Mouse (Mus musculus): ENCODE data around the gene Gnb1l. TPM values are rescaled to one million over a fixed set of nuclear protein-coding genes. Genes with fewer than 3 reads are reported as not detected.
A peak's percentile ranks its signal among the peaks of the same experiment; 100 is the strongest.

Gnb1l gene
- polyA plus RNA-seq, 1 experiment = 13.7 TPM

DNA sequence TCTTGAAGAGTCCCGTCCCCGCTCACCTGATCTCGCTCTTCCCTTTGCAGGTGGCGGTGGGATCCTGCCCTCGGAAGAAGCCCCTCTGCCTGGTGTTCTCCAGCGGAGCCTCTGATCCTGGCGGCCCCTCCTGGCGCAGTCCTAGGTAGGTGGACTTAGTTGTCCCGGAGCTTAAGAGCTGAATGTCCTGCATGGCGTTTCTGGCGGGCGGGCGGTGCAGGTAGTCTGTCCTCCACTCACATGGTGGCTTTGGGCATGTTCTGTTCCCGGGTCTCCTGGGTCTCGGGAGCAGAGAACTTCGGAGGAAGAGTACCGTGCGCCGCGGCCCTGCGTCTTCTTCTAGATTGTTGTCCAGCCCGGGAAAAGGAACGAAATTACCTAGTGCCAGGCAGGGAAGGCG is 483 bp downstream of the Gnb1l start:
- TF ChIP-seq EP300 (IDR thresholded peaks at IDR 0.05; ENCODE audit: insufficient read depth, low read depth, low read length) (no peak), CTCF (IDR thresholded peaks at IDR 0.05; ENCODE audit: low read depth, low read length) (no peak), POLR2A (IDR thresholded peaks at IDR 0.05; ENCODE audit: insufficient read depth, low read length) (no peak)
- 0 out of 2 replicates have a peak overlapping the region, but pooled peaks have one; percentile 0 for H3K27ac ChIP-seq (ENCODE audit: insufficient read depth, low read length)
- H3K4me1 ChIP-seq (ENCODE audit: control insufficient read depth, insufficient read depth, low read length) = peaks cover 6% of the 10 kb centered on the region

GRCm38 (mm10) chr16:18501531-18501930 is 3.0 kb downstream of the Gnb1l start:
- H3K9me3 ChIP-seq (replicated peaks; ENCODE audit: control insufficient read depth, insufficient read depth, low read length, poor library complexity, severe bottlenecking) = no peaks in the 10 kb centered on the region
- no peak overlapping the region for H3K27ac ChIP-seq (ENCODE audit: insufficient read depth, low read length)
- no peak overlapping the region for H3K4me3 ChIP-seq (ENCODE audit: low read depth, low read length)
- peaks cover 6% of the 10 kb centered on the region for H3K4me1 ChIP-seq (ENCODE audit: control insufficient read depth, insufficient read depth, low read length)
- H3K9ac ChIP-seq (ENCODE audit: low read depth, poor library complexity, severe bottlenecking) = no peak overlapping the region
- H3K27me3 ChIP-seq (ENCODE audit: control insufficient read depth, insufficient read depth, low read length, poor library complexity, severe bottlenecking) = no peaks in the 10 kb centered on the region
- no peak for TF ChIP-seq POLR2A (IDR thresholded peaks at IDR 0.05; ENCODE audit: insufficient read depth, low read length)
- TF ChIP-seq CTCF (IDR thresholded peaks at IDR 0.05; ENCODE audit: low read depth, low read length) = no peak
- no peak for TF ChIP-seq EP300 (IDR thresholded peaks at IDR 0.05; ENCODE audit: insufficient read depth, low read depth, low read length)
- H3K36me3 ChIP-seq (ENCODE audit: control insufficient read depth, insufficient read depth, low read length, poor library complexity, severe bottlenecking) = peaks cover 11% of the 10 kb centered on the region

More for the DNA sequence above, 483 bp downstream of the Gnb1l start:
- H3K36me3 ChIP-seq (ENCODE audit: control insufficient read depth, insufficient read depth, low read length, poor library complexity, severe bottlenecking) = peaks cover 11% of the 10 kb centered on the region
- no peaks in the 10 kb centered on the region for H3K27me3 ChIP-seq (ENCODE audit: control insufficient read depth, insufficient read depth, low read length, poor library complexity, severe bottlenecking)
- H3K9ac ChIP-seq (ENCODE audit: low read depth, poor library complexity, severe bottlenecking) = peak overlapping the region; percentile 80
- no peaks in the 10 kb centered on the region for H3K9me3 ChIP-seq (replicated peaks; ENCODE audit: control insufficient read depth, insufficient read depth, low read length, poor library complexity, severe bottlenecking)
- peak overlapping the region; percentile 85 for H3K4me3 ChIP-seq (ENCODE audit: low read depth, low read length)

DNA sequence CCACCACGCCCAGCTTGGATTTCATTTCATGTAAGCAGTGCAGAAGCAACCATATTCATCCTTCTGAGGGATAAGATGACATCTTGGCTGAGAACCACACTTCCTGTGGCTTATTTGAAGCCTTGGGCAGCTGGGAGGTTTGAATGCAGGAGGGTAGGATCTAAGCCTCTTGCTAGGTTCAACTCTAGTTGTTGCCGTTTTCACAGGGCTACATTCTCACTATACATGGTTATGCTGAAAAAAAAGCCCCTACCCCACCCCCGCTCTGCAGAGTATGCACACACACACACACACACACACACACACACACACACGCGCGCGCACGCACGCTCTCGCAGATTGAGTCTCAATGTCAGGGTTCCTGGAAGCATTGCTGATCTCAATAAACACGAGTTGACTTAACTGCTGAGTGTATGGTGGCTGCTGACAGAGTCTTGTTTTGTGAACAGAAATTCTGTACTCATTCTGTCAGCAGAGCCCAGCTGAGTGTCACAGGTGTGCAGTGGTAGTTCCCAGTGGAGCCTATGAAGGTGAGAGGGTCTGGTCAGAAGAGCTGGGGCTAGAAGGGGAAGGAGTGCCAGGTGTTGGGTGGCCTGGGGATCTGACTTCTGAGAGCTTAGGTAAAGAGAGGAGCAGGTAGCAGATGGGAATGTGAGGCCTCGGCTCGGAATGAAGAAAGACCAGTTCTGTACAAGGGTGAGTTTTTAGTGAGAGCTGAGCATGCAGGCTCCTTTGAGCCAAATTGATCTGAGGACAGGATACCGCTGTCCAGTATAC is 5.2 kb downstream of the Gnb1l start:
- Histone ChIP-seq H3K27me3 (ENCODE audit: control insufficient read depth, insufficient read depth, low read length, poor library complexity, severe bottlenecking) (no peaks in the 10 kb centered on the region), H3K27ac (ENCODE audit: insufficient read depth, low read length) (no peak overlapping the region), H3K36me3 (ENCODE audit: control insufficient read depth, insufficient read depth, low read length, poor library complexity, severe bottlenecking) (peaks cover 11% of the 10 kb centered on the region), H3K4me1 (ENCODE audit: control insufficient read depth, insufficient read depth, low read length) (peaks cover 6% of the 10 kb centered on the region), H3K9me3 (replicated peaks; ENCODE audit: control insufficient read depth, insufficient read depth, low read length, poor library complexity, severe bottlenecking) (no peaks in the 10 kb centered on the region), H3K4me3 (ENCODE audit: low read depth, low read length) (no peak overlapping the region), H3K9ac (ENCODE audit: low read depth, poor library complexity, severe bottlenecking) (no peak overlapping the region)
- no peak for TF ChIP-seq EP300 (IDR thresholded peaks at IDR 0.05; ENCODE audit: insufficient read depth, low read depth, low read length)
- TF ChIP-seq CTCF (IDR thresholded peaks at IDR 0.05; ENCODE audit: low read depth, low read length) = no peak
- no peak for TF ChIP-seq POLR2A (IDR thresholded peaks at IDR 0.05; ENCODE audit: insufficient read depth, low read length)

DNA sequence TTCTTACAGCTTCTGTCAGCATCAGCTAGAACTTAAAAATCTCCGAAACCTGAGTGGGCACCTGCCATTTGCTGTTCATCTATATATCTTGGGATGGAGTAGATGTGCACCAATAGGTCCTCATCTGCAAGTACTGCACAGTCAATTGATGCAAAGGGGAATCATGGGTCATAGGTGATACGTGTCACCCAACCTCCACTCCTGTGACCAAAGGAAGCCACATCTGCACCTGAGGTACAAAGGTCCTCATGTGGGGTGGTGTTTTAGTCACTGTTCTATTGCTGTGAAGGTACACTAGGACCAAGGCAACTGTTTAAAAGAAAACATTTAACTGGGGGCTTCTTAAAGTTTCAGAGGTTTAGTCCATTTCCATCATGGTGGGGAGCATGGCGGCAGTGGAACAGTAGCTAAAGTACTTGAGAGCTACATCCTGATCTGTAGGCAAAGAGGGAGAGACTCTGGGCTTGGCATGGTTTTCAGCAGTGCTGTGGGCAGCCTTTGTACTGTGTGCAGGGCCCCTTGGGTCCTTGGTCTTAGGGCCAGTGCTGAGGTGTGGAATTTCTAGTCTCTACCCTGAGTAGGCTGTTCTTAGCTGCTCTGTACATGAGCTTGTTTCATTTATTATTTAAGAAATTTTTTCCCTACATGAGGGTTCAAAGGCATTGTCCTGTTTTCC is 8.1 kb downstream of the Gnb1l start:
- no peak overlapping the region for H3K27ac ChIP-seq (ENCODE audit: insufficient read depth, low read length)
- H3K4me1 ChIP-seq (ENCODE audit: control insufficient read depth, insufficient read depth, low read length) = no peaks in the 10 kb centered on the region
- TF ChIP-seq CTCF (IDR thresholded peaks at IDR 0.05; ENCODE audit: low read depth, low read length) (no peak), EP300 (IDR thresholded peaks at IDR 0.05; ENCODE audit: insufficient read depth, low read depth, low read length) (no peak), POLR2A (IDR thresholded peaks at IDR 0.05; ENCODE audit: insufficient read depth, low read length) (no peak)
- no peak overlapping the region for H3K9ac ChIP-seq (ENCODE audit: low read depth, poor library complexity, severe bottlenecking)
- H3K36me3 ChIP-seq (ENCODE audit: control insufficient read depth, insufficient read depth, low read length, poor library complexity, severe bottlenecking) = peaks cover 7% of the 10 kb centered on the region
- no peaks in the 10 kb centered on the region for H3K27me3 ChIP-seq (ENCODE audit: control insufficient read depth, insufficient read depth, low read length, poor library complexity, severe bottlenecking)
- H3K9me3 ChIP-seq (replicated peaks; ENCODE audit: control insufficient read depth, insufficient read depth, low read length, poor library complexity, severe bottlenecking) = no peaks in the 10 kb centered on the region
- H3K4me3 ChIP-seq (ENCODE audit: low read depth, low read length) = no peak overlapping the region

GRCm38 (mm10) chr16:18507200-18507549 is 8.7 kb downstream of the Gnb1l start:
- Histone ChIP-seq H3K4me3 (ENCODE audit: low read depth, low read length) (no peak overlapping the region), H3K9ac (ENCODE audit: low read depth, poor library complexity, severe bottlenecking) (no peak overlapping the region), H3K27ac (ENCODE audit: insufficient read depth, low read length) (no peak overlapping the region), H3K27me3 (ENCODE audit: control insufficient read depth, insufficient read depth, low read length, poor library complexity, severe bottlenecking) (no peaks in the 10 kb centered on the region), H3K9me3 (replicated peaks; ENCODE audit: control insufficient read depth, insufficient read depth, low read length, poor library complexity, severe bottlenecking) (no peaks in the 10 kb centered on the region), H3K4me1 (ENCODE audit: control insufficient read depth, insufficient read depth, low read length) (no peaks in the 10 kb centered on the region), H3K36me3 (ENCODE audit: control insufficient read depth, insufficient read depth, low read length, poor library complexity, severe bottlenecking) (peaks cover 1% of the 10 kb centered on the region; the same call in 1 of the 2 replicates)
- TF ChIP-seq EP300 (IDR thresholded peaks at IDR 0.05; ENCODE audit: insufficient read depth, low read depth, low read length) = no peak
- no peak for TF ChIP-seq CTCF (IDR thresholded peaks at IDR 0.05; ENCODE audit: low read depth, low read length)
- TF ChIP-seq POLR2A (IDR thresholded peaks at IDR 0.05; ENCODE audit: insufficient read depth, low read length) = no peak

DNA sequence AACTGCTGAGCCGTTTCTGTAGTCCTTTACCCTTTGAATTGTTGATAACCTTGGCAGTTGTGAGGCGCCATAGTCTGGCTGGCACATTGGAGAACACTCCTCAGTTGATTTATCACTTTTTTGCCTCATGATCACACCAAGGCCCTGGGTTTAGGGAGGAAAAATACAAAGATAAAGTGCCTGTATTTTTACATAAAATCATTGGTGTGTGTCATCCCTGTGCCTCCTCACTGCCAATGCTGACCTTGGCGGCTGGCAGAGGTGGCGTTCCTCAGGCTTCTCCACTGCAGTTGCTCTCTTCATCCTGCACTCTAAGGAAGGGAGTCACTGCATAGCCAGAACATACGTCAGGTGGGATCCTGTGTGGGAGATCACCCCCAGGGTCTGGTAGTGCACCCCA is 13.2 kb downstream of the Gnb1l start:
- Histone ChIP-seq H3K4me3 (ENCODE audit: low read depth, low read length) (no peak overlapping the region), H3K9ac (ENCODE audit: low read depth, poor library complexity, severe bottlenecking) (no peak overlapping the region), H3K4me1 (ENCODE audit: control insufficient read depth, insufficient read depth, low read length) (no peaks in the 10 kb centered on the region), H3K36me3 (ENCODE audit: control insufficient read depth, insufficient read depth, low read length, poor library complexity, severe bottlenecking) (no peaks in the 10 kb centered on the region), H3K27me3 (ENCODE audit: control insufficient read depth, insufficient read depth, low read length, poor library complexity, severe bottlenecking) (no peaks in the 10 kb centered on the region), H3K9me3 (replicated peaks; ENCODE audit: control insufficient read depth, insufficient read depth, low read length, poor library complexity, severe bottlenecking) (no peaks in the 10 kb centered on the region), H3K27ac (ENCODE audit: insufficient read depth, low read length) (no peak overlapping the region)
- TF ChIP-seq POLR2A (IDR thresholded peaks at IDR 0.05; ENCODE audit: insufficient read depth, low read length) (no peak), EP300 (IDR thresholded peaks at IDR 0.05; ENCODE audit: insufficient read depth, low read depth, low read length) (no peak), CTCF (IDR thresholded peaks at IDR 0.05; ENCODE audit: low read depth, low read length) (no peak)

Measured in ES-Bruce4 (cell line).